Mouse (Mus musculus): Measurements from ENCODE around the gene Fbxo40. TPM values are rescaled to one million over a fixed set of nuclear protein-coding genes. Genes with fewer than 3 reads are reported as not detected.

The Fbxo40 gene
- polyA plus RNA-seq (2015; fragmentation: Nextera tagmentation; extraction: Ambion mirVana) = 0.03 TPM in 1 of 2 replicates, not detected in the other

GRCm38 (mm10) chr16:36989999-36990625, at the start of gene Fbxo40:
Gene Fbxo40 (minus strand): TSS chr16:36990467.
- H3K27ac ChIP-seq (ENCODE audit: low read depth, low read length) = no peak within 1 kb of the TSS

GRCm38 (mm10) chr16:37034751-37035150, 44.5 kb upstream of the Fbxo40 start:
- H3K4me1 ChIP-seq (replicated peaks; ENCODE audit: control insufficient read depth, insufficient read depth, low read length) = no peaks in the 10 kb centered on the region
- WGBS = 95% methylated on average over 8 of the region's 8 CpGs
- no peak for ATAC-seq

More at GRCm38 (mm10) chr16:36989999-36990625, at the start of gene Fbxo40:
- H3K4me3 ChIP-seq (ENCODE audit: low read depth, low read length) = no peak within 1 kb of the TSS
- ATAC-seq = no peak
- no peaks in the 10 kb centered on the region for H3K4me1 ChIP-seq (replicated peaks; ENCODE audit: control insufficient read depth, insufficient read depth, low read length)
- WGBS = 58% methylated on average over 18 of the region's 18 CpGs
- TF ChIP-seq CTCF (IDR thresholded peaks at IDR 0.05; ENCODE audit: low read depth) = no peak
- H3K4me2 ChIP-seq (replicated peaks; ENCODE audit: low read depth) = no peak within 1 kb of the TSS
- H3K27me3 ChIP-seq (replicated peaks; ENCODE audit: control insufficient read depth, insufficient read depth, low read length) = no peaks in the 10 kb centered on the region
- no peaks in the 10 kb centered on the region for H3K36me3 ChIP-seq (ENCODE audit: control insufficient read depth, insufficient read depth)
- no peaks in the 10 kb centered on the region for H3K9me3 ChIP-seq (ENCODE audit: control insufficient read depth)
- H3K9ac ChIP-seq (ENCODE audit: low read depth, low read length) = no peak within 1 kb of the TSS

DNA sequence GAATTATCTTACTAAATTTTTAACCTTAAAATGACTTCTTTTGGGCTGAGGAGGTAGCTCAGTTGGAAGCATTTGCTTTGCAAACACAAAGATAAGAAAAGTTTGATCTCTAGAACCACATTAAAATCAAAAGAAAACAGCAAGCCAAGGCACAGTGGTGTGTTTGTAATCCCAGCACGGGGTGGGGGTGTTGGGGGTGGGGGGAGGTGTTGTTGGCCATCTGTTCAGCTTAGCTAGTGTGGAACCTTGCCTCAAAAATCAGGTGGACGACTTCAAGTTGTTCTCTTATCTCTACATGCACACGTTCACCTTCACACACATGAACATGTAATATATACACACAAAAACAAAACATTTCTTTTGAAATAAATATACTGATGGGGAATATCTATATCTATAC, 41.7 kb upstream of the Fbxo40 start:
- Histone ChIP-seq H3K4me1 (replicated peaks; ENCODE audit: control insufficient read depth, insufficient read depth, low read length) (no peaks in the 10 kb centered on the region), H3K9me3 (ENCODE audit: control insufficient read depth) (no peaks in the 10 kb centered on the region), H3K27ac (ENCODE audit: low read depth, low read length) (no peak overlapping the region), H3K4me3 (ENCODE audit: low read depth, low read length) (no peak overlapping the region), H3K36me3 (ENCODE audit: control insufficient read depth, insufficient read depth) (no peaks in the 10 kb centered on the region; the same call in 1 of the 2 replicates), H3K9ac (ENCODE audit: low read depth, low read length) (no peak overlapping the region), H3K4me2 (replicated peaks; ENCODE audit: low read depth) (no peak overlapping the region), H3K27me3 (replicated peaks; ENCODE audit: control insufficient read depth, insufficient read depth, low read length) (no peaks in the 10 kb centered on the region)
- ATAC-seq = no peak
- 69% methylated on average over 3 of the region's 3 CpGs for whole genome bisulfite sequencing
- no peak for TF ChIP-seq CTCF (IDR thresholded peaks at IDR 0.05; ENCODE audit: low read depth)

More at GRCm38 (mm10) chr16:37034751-37035150, 44.5 kb upstream of the Fbxo40 start:
- no peak overlapping the region for H3K4me2 ChIP-seq (replicated peaks; ENCODE audit: low read depth)
- H3K9me3 ChIP-seq (ENCODE audit: control insufficient read depth) = no peaks in the 10 kb centered on the region
- H3K27ac ChIP-seq (ENCODE audit: low read depth, low read length) = no peak overlapping the region
- H3K27me3 ChIP-seq (replicated peaks; ENCODE audit: control insufficient read depth, insufficient read depth, low read length) = no peaks in the 10 kb centered on the region
- no peak overlapping the region for H3K4me3 ChIP-seq (ENCODE audit: low read depth, low read length)
- no peak overlapping the region for H3K9ac ChIP-seq (ENCODE audit: low read depth, low read length)
- peaks cover 5% of the 10 kb centered on the region; the same call in 1 of the 2 replicates for H3K36me3 ChIP-seq (ENCODE audit: control insufficient read depth, insufficient read depth)
- TF ChIP-seq CTCF (IDR thresholded peaks at IDR 0.05; ENCODE audit: low read depth) = no peak

- no peak overlapping the region for H3K4me2 ChIP-seq (replicated peaks; ENCODE audit: low read depth)
- H3K27me3 ChIP-seq (replicated peaks; ENCODE audit: control insufficient read depth, insufficient read depth, low read length) = no peaks in the 10 kb centered on the region
- 80% methylated on average over 3 of the region's 3 CpGs for WGBS
- no peak overlapping the region for H3K27ac ChIP-seq (ENCODE audit: low read depth, low read length)
- ATAC-seq = no peak
- no peaks in the 10 kb centered on the region for H3K4me1 ChIP-seq (replicated peaks; ENCODE audit: control insufficient read depth, insufficient read depth, low read length)
- H3K4me3 ChIP-seq (ENCODE audit: low read depth, low read length) = no peak overlapping the region
- no peak overlapping the region for H3K9ac ChIP-seq (ENCODE audit: low read depth, low read length)
- no peaks in the 10 kb centered on the region for H3K36me3 ChIP-seq (ENCODE audit: control insufficient read depth, insufficient read depth)
- no peaks in the 10 kb centered on the region for H3K9me3 ChIP-seq (ENCODE audit: control insufficient read depth)
- TF ChIP-seq CTCF (IDR thresholded peaks at IDR 0.05; ENCODE audit: low read depth) = no peak
Observed at GRCm38 (mm10) chr16:37027581-37027980, 37.3 kb upstream of the Fbxo40 start.

- Histone ChIP-seq H3K4me3 (ENCODE audit: low read depth, low read length) (peak overlapping the region; percentile 87), H3K36me3 (ENCODE audit: control insufficient read depth, insufficient read depth) (no peaks in the 10 kb centered on the region), H3K4me1 (replicated peaks; ENCODE audit: control insufficient read depth, insufficient read depth, low read length) (0 out of 2 replicates have a peak, but pooled peaks cover 6% of the 10 kb centered on the region), H3K4me2 (replicated peaks; ENCODE audit: low read depth) (peak overlapping the region; percentile 98), H3K27me3 (replicated peaks; ENCODE audit: control insufficient read depth, insufficient read depth, low read length) (no peaks in the 10 kb centered on the region), H3K9ac (ENCODE audit: low read depth, low read length) (peak overlapping the region; percentile 44), H3K27ac (ENCODE audit: low read depth, low read length) (no peak overlapping the region), H3K9me3 (ENCODE audit: control insufficient read depth) (no peaks in the 10 kb centered on the region)
- WGBS = 37% methylated on average over 5 of the region's 5 CpGs
- ATAC-seq = no peak
- no peak for TF ChIP-seq CTCF (IDR thresholded peaks at IDR 0.05; ENCODE audit: low read depth)
Observed at GRCm38 (mm10) chr16:37012336-37012735, 22.1 kb upstream of the Fbxo40 start.

GRCm38 (mm10) chr16:37011922-37012289, 21.6 kb upstream of the Fbxo40 start:
- Histone ChIP-seq H3K27me3 (replicated peaks; ENCODE audit: control insufficient read depth, insufficient read depth, low read length) (no peaks in the 10 kb centered on the region), H3K4me2 (replicated peaks; ENCODE audit: low read depth) (peak overlapping the region; percentile 98), H3K36me3 (ENCODE audit: control insufficient read depth, insufficient read depth) (no peaks in the 10 kb centered on the region), H3K4me1 (replicated peaks; ENCODE audit: control insufficient read depth, insufficient read depth, low read length) (0 out of 2 replicates have a peak, but pooled peaks cover 6% of the 10 kb centered on the region), H3K9ac (ENCODE audit: low read depth, low read length) (peak overlapping the region; percentile 44), H3K9me3 (ENCODE audit: control insufficient read depth) (no peaks in the 10 kb centered on the region), H3K27ac (ENCODE audit: low read depth, low read length) (no peak overlapping the region), H3K4me3 (ENCODE audit: low read depth, low read length) (peak overlapping the region; percentile 87)
- under 1% methylated on average over 26 of the region's 26 CpGs for WGBS
- ATAC-seq = peak; percentile 50
- TF ChIP-seq CTCF (IDR thresholded peaks at IDR 0.05; ENCODE audit: low read depth) = no peak
